Mouse (Mus musculus): ENCODE results near the gene H1f0. TPM values are rescaled to one million over a fixed set of nuclear protein-coding genes. Genes with fewer than 3 reads are reported as not detected.
"Not testable (repeated sequence)": the region's sequence is repeated elsewhere in the genome, so short reads cannot be mapped to it uniquely, and the experiment has no call there.

Gene H1f0
- total RNA-seq, 1 experiment from 2014 or later: 76.0 TPM

DNA sequence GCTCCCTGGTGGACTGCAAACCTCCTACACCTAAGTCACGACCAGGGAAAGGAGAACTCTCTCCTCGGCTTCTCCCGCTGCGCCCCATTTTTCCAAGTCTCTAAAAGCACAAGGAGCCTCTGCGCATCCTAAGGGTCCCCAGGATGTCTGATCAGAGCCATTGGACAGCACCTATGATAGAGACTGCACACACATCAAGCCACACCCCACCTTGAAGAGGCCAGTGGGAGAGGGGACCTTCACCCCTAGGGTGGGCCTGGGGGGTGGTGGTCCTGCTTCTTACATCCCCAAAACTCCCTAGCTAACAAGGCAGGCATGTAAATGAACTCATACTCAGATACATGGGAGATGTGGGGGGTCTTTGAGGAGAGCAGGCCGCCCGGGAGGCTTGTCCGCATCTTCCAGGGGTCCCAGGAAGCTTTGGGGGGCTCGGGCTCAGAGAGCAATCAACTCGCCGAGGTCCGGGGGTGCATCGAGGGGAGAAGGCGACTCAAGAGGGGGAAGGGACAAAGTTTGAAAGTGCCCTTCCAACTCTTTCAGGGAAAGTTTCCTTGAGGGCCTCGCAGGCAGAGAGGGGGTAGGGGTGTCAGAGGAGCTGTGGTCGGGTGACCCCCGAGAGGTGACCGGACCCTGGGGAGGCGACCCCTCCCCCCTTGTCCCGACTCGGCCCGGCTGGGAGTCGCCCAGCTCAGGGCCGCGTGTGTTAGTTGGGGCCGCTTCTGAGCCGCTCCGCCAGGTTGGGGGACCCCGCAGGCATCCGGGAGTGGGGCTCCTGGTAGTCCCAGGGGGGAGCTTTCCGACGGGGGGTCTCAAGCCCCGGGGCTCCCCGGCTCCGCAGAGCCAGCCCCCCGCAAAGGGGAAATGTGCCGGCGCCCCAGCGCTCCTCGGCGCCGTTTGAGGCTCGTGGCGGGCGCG lies 702 bp upstream of the H1f0 start:
- ATAC-seq (replicated peaks in 1 of 2; ENCODE audit: insufficient read depth in 1 of 2, low FRiP score in 2 of 2, low TSS enrichment in 1 of 2, low read depth in 1 of 2, poor library complexity in 2 of 2, severe bottlenecking in 2 of 2): no peak

DNA sequence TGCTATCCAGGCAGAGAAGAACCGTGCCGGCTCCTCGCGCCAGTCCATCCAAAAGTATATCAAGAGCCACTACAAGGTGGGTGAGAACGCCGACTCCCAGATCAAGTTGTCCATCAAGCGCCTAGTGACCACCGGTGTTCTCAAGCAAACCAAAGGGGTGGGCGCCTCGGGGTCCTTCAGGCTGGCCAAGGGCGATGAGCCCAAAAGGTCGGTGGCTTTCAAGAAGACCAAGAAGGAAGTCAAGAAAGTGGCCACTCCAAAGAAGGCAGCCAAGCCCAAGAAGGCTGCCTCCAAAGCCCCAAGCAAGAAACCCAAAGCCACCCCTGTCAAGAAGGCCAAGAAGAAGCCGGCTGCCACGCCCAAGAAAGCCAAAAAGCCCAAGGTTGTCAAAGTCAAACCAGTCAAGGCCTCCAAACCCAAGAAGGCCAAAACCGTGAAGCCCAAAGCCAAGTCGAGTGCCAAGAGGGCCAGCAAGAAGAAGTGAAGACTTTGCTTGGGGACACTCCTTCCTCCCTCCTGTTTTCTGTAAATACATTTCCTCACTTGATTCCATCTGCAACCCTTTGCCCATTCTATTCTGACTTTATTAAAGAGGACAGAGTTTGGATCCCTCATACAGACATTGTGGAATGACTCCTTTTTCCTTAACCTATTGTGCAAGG lies 704 bp downstream of the H1f0 start:
- no peak for ATAC-seq (replicated peaks in 1 of 2; ENCODE audit: insufficient read depth in 1 of 2, low FRiP score in 2 of 2, low TSS enrichment in 1 of 2, low read depth in 1 of 2, poor library complexity in 2 of 2, severe bottlenecking in 2 of 2)

DNA sequence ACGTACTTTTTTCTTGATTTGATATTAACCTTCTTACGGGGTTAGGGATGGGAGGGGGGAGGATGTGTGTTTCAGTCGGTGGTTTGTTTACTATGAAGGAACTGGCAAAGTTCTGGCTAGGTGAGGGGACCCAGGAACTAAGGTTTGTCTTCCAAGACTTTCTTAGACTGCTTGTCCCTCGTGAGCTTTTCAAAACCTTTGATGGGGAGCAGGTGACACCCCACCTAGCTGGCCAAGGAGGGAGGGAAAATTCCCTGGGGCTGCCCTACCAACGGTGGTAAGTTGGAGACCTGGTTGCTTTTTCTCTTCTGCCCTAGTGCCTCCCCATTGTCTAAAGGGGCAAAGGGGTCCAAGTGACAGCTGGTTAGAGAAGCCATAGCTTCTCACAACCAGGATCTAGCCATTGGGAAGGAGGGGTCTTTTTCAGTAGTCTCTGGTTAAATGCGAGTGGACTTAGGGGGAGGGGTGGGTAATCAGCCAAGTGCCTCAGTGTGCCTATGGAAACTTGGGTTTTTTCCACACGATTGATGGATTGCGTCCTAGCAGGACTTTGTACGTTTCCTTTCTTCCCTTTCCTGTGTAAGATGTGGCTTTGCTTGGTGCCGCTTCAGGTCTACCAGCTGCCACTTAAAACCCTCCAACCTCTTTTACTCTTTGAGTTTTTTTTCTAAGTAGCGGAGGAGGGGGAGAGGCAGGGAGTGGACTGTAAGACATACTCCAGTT lies 1.4 kb downstream of the H1f0 start:
- ATAC-seq (replicated peaks in 1 of 2; ENCODE audit: insufficient read depth in 1 of 2, low FRiP score in 2 of 2, low TSS enrichment in 1 of 2, low read depth in 1 of 2, poor library complexity in 2 of 2, severe bottlenecking in 2 of 2): no peak

DNA sequence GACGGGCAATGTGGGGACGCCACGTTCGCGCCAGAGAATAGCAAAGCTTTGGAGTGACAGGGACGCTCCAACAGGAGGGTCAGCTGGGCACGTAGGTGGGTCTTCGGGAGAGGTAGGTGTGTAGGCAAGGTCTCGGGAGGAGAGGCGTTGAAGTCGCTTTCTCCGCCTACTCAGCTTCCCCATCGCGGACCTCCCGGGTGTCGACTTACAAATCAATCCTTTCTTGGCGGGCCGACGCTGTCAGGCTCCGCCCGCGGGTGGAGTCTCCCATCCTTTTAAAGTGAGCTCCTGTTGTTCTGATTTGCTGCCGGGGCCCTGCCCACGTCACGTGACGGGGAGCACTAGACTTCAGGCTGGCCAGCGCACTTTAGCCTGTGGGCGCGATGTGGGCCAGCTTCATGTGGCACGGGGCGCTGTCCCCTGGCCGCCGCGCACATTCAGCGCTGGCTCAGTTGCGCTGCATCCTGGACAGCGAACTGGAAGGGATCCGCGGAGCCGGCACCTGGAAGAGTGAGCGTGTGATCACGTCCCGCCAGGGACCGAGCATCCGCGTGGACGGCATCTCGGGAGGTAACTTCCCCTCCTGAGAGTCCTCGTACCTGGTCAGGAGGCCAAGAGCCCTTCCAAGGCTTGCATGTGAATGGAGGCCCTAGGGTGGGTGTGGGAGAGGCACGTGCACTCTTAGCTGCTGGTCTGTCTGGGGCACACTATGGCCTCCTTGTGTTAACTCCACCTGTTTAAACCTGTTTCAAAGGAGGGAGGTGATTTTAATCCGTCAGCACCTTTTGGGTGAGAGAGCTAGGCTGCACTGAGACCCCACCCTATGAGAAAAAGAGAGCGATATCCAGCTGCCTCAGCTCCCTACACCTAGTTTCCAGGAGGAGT lies 2.5 kb downstream of the H1f0 start:
- peak; percentile 79 to 85 for ATAC-seq (replicated peaks in 1 of 2; ENCODE audit: insufficient read depth in 1 of 2, low FRiP score in 2 of 2, low TSS enrichment in 1 of 2, low read depth in 1 of 2, poor library complexity in 2 of 2, severe bottlenecking in 2 of 2)

DNA sequence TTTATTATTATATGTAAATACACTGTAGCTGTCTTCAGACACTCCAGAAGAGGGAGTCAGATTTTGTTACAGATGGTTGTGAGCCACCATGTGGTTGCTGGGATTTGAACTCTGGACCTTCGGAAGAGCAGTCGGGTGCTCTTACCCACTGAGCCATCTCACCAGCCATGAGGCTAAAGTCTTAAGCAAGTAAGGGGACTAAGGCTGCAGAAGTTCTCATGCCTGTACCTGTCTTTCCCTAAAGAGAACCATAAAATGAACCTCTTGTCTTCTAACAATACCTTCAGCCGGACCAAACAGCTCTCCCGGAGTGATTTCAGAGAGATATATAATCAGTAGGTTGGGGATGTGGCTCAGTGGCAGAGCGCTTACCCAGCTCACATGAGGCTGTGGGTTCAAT lies 3.7 kb downstream of the H1f0 start:
- ATAC-seq (replicated peaks in 1 of 2; ENCODE audit: insufficient read depth in 1 of 2, low FRiP score in 2 of 2, low TSS enrichment in 1 of 2, low read depth in 1 of 2, poor library complexity in 2 of 2, severe bottlenecking in 2 of 2): not testable (repeated sequence)

DNA sequence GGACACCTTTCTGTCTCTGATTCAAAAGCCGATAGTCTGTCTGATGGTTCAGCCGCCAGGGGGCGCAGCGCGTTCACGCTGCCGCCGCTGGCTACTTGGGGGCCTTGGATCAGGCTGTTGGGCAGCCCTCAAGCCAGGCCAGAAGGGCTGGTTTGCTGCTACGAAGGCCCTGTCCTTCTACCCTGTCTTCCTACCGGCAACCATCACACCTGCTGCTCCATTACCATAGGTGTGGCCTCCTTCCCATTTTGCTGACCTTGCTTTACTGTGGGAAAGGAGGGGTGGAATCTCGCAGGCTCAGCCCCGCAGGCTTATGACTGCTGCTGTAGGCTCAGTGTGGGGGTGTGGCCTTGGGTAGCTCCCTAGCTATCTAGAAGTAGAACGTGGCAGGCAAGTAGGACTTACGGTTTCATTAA lies 9.7 kb downstream of the H1f0 start:
- peak; percentile 22 to 29; a peak in 2 of 4 replicates for ATAC-seq (replicated peaks in 1 of 2; ENCODE audit: insufficient read depth in 1 of 2, low FRiP score in 2 of 2, low TSS enrichment in 1 of 2, low read depth in 1 of 2, poor library complexity in 2 of 2, severe bottlenecking in 2 of 2)

DNA sequence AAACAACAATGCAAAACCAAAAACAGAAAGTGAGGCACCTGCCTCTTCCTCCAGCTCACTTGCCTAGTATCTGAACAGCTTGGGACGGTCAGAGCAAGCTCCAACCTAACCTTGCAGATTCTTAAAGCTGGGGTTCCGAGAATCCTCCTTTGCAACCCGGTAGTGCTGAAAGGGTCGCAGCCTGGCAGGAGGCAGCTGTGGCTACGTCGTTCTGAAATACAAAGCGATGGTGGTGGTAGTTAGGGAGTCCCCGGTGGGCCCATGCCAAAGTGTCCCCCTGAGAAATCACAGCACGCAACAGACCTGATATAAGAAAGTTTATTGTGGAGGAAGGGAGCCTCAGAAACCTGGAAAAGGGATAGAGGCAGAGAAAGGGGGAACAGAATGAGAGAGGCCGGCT lies 10.1 kb downstream of the H1f0 start:
- no peak for ATAC-seq (replicated peaks in 1 of 2; ENCODE audit: insufficient read depth in 1 of 2, low FRiP score in 2 of 2, low TSS enrichment in 1 of 2, low read depth in 1 of 2, poor library complexity in 2 of 2, severe bottlenecking in 2 of 2)

DNA sequence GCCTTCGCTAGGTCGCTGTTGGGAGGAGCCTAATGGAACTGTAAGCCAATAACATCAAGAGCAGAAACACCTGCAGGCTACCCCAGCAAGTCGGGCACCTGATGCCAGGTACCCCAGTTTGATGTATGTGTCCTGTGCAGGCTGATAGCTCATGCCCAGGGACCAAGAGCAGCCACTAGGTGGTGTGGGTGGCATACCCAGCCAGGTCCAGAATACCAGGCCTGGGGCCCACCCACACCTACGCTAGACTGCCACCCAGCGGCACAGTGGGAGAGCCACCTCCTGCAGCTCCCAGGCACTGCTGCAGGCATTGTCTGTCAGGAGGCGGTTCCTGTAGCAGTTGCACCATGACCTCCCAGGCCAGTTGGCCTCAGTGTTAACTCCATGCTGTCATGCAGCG lies 10.6 kb downstream of the H1f0 start:
- ATAC-seq (replicated peaks in 1 of 2; ENCODE audit: insufficient read depth in 1 of 2, low FRiP score in 2 of 2, low TSS enrichment in 1 of 2, low read depth in 1 of 2, poor library complexity in 2 of 2, severe bottlenecking in 2 of 2): peak; percentile 93 to 97

DNA sequence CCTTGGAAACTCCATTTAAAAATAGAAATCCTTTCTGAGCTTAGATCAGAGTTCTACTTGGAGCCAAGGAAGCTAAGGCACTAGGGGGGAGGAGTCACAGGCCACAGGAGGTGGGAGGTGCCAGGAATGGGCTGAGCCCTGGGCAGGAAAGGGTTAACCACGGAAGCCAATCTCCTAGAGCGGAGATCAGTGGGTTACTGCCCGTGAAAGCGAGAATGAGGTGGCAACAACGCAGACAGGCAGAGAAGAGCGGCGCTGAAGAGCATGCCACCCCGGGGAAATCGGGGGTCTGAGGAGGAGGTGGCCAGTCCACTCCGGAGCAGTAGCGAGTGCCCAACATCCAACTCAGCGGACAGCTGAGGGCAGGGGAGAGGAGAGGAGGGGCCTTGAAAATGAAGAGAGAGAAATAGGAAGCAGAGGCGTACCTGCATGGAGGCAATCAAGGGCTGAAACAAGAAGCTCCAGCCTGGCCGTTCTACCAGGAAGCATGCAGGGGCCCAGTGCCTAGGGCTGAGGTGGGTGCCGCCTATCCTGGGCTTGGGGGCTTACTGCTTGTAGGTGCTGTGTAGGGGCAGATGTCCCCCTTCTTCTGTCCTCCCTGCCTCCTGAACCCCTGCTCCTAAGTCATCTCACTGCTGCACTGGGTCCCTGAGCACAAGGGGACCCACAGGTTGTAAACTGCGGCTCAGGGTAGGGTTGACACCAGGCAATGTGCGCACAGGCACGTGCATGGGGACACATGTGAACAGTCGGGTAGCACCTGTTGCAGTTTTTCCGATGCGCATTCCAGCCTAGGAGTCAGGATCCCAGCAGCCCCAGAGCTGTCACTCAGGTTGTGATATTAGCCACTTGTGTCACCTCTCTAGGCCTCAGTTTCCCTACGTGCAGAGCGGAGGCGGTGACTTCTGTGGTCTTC lies 12.5 kb downstream of the H1f0 start:
- peak; percentile 40 to 46; a peak in 3 of 4 replicates for ATAC-seq (replicated peaks in 1 of 2; ENCODE audit: insufficient read depth in 1 of 2, low FRiP score in 2 of 2, low TSS enrichment in 1 of 2, low read depth in 1 of 2, poor library complexity in 2 of 2, severe bottlenecking in 2 of 2)

DNA sequence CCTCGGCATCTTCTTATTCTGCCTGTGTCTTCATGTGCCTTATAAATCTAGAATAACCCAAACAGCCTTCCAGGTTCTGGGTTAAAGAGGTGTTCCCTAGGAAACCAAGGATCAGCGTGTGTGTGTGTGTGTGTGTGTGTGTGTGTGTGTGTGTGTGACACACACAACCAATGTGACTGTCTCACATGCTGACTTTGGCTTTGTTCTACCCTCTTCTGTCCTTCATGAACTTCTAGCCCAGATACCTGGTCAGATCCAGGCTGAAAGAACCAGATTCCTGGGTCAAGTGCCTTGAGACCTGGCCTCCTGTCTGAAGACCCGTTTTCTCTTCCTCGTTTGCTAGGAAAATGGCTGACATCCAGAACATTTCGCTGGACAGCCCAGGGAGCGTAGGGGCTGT lies 13.3 kb downstream of the H1f0 start, which contains the start of gene Galr3:
TSS of gene Galr3 (plus strand) at position 301 of the 400 bp plus-strand sequence.
- no peak for ATAC-seq (replicated peaks in 1 of 2; ENCODE audit: insufficient read depth in 1 of 2, low FRiP score in 2 of 2, low TSS enrichment in 1 of 2, low read depth in 1 of 2, poor library complexity in 2 of 2, severe bottlenecking in 2 of 2)

DNA sequence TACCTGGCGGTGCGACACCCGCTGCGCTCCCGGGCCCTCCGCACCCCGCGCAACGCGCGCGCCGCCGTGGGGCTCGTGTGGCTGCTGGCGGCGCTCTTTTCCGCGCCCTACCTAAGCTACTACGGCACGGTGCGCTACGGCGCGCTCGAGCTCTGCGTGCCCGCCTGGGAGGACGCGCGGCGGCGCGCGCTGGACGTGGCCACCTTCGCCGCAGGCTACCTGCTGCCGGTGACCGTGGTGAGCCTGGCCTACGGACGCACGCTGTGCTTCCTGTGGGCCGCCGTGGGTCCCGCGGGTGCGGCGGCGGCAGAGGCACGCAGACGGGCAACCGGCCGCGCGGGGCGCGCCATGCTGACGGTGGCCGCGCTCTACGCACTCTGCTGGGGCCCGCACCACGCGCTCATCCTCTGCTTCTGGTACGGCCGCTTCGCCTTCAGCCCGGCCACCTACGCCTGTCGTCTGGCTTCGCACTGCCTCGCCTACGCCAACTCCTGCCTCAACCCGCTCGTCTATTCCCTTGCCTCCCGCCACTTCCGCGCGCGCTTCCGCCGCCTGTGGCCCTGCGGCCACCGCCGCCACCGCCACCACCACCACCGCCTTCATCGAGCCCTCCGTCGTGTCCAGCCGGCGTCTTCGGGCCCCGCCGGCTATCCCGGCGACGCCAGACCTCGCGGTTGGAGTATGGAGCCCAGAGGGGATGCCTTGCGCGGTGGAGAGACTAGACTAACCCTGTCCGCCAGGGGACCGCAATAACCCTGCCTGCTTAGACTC lies 14.7 kb downstream of the H1f0 start:
- no peak for ATAC-seq (replicated peaks in 1 of 2; ENCODE audit: insufficient read depth in 1 of 2, low FRiP score in 2 of 2, low TSS enrichment in 1 of 2, low read depth in 1 of 2, poor library complexity in 2 of 2, severe bottlenecking in 2 of 2)

DNA sequence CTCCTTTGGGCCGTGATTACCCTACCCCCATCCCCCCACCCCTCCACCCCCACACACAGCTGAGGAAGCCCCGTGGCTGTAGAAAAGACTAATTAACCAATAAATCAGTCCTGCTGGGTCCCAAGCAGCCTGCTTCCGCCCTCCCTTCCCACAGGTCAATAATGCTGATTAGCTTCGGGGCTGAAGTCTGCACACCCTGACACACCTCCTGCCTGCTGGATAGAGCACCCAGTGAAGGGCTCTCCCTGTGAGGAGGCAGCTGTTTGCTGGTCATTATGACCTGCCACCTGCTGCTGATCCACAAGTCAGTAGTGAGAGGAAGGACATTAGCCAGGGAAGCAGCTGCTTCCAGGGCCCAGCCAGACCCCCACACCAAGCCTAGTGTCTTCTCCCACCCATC lies 16.6 kb downstream of the H1f0 start:
- no peak for ATAC-seq (replicated peaks in 1 of 2; ENCODE audit: insufficient read depth in 1 of 2, low FRiP score in 2 of 2, low TSS enrichment in 1 of 2, low read depth in 1 of 2, poor library complexity in 2 of 2, severe bottlenecking in 2 of 2)

DNA sequence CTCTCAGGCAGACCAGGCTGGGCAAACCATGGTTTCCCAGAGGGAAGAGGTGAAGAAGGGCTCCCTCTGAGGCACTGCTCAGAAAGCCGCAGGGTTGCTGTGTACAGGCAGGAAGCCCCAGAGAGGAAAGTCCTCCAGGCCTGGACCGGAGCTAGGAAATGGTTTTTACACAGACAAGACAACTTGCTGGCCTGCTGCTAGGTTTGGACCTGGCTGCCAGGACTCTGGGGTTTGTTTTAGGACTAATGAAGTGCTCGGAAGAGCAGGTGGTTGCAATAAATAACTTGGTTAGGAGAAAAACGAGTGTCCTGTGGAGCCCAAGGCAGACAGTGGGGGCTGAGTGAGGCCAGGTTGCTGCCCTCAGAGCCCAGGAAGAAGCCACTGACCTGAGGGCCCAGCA lies 19.9 kb downstream of the H1f0 start:
- no peak for ATAC-seq (replicated peaks in 1 of 2; ENCODE audit: insufficient read depth in 1 of 2, low FRiP score in 2 of 2, low TSS enrichment in 1 of 2, low read depth in 1 of 2, poor library complexity in 2 of 2, severe bottlenecking in 2 of 2)

DNA sequence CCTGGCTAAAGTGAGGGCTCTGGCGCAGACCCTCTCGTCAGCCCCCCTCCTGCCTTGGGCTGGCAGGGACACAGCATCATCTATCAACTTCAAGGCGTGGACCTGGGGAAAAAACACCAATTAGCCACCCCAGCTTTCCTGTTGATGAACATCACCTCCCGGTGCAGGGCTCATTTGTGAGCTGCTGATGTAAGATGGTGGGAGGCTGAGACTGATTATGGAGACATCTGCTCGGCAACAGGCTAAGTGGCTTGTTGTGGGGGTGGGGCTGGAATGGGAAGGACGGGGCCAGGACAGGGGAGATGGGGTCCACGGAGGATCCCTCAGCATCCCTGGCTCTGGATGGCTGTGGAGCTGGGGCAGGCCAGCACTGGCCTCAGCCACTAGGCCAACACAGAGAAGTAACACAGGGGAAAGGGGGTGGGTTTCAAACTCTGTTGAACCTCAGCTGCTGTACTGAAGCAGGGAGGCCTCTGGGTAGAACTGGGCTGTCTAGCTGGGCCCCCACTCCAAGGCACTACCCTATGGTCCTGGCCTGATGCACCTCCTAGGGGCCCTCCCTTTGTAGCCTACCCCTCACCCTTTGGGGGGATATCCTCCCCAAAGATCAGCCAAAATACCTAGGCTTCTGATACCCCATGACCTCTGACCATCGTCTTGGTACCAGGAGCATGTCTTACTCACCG lies 22.1 kb downstream of the H1f0 start:
- no peak for ATAC-seq (replicated peaks in 1 of 2; ENCODE audit: insufficient read depth in 1 of 2, low FRiP score in 2 of 2, low TSS enrichment in 1 of 2, low read depth in 1 of 2, poor library complexity in 2 of 2, severe bottlenecking in 2 of 2)

DNA sequence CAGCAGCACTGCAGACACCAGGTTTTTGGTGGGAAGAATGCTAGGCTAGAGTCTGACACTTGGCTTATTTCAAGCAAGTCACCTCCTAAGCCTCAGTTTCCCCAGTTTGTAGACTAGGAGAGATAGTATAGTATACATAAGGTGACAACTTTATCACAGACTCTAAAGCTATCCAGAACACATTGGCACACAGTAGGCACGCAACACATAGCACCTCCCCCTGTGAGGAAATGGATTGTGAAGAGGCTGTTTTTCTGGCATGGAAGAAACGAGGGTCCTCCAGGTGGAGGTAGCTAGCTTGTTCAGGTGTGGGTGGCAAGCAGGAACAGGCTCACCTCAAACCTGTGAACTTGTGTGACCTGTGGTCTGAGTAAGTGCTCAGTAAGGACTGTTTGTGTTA lies 22.7 kb downstream of the H1f0 start:
- no peak for ATAC-seq (replicated peaks in 1 of 2; ENCODE audit: insufficient read depth in 1 of 2, low FRiP score in 2 of 2, low TSS enrichment in 1 of 2, low read depth in 1 of 2, poor library complexity in 2 of 2, severe bottlenecking in 2 of 2)
